Mouse (Mus musculus): ENCODE data around the gene Fabp6. TPM values are rescaled to one million over a fixed set of nuclear protein-coding genes. Genes with fewer than 3 reads are reported as not detected.

Gene Fabp6
- polyA plus RNA-seq, 1 experiment from 2014 or later, result not detected

DNA sequence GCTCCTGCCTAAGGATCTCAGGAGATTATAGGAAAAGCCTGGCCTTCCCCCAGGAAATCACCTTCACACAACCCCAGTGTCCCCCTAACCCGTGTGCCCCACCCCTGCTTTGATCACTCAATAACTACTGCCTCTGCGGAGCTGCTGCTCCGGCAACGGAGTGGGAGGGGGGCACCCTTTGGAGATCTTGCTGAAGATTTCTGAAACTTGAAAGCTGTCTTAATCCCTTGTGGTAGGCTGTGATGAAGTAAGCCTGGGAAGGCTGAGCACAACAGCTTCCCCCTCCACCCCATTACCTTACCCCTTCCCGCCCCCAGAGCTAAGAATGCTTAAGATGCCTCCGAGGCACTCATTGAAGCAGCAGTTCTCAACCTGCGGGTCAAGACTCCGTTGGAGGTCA lies 35.5 kb downstream of the Fabp6 start:
- ATAC-seq (ENCODE audit: insufficient number of reproducible peaks, low FRiP score, low TSS enrichment, low read depth) (no peak), DNase-seq (ENCODE audit: low spot score) (no peak)
- no peak overlapping the region for H3K27ac ChIP-seq (replicated peaks; ENCODE audit: low read depth, low read length)
- peaks cover 7% of the 10 kb centered on the region for H3K4me1 ChIP-seq (ENCODE audit: control insufficient read depth, insufficient read depth, low read length)
- no peak overlapping the region for H3K9ac ChIP-seq (ENCODE audit: low read length)
- no peaks in the 10 kb centered on the region for H3K36me3 ChIP-seq (ENCODE audit: control insufficient read depth, insufficient read depth, low read length)
- WGBS, result 5% methylated on average over 8 of the region's 8 CpGs
- no peak overlapping the region for H3K4me3 ChIP-seq (ENCODE audit: low read depth, low read length)
- no peak overlapping the region for H3K4me2 ChIP-seq (ENCODE audit: low read depth, severe bottlenecking)
- no peaks in the 10 kb centered on the region for H3K27me3 ChIP-seq (ENCODE audit: control insufficient read depth, insufficient read depth, low read length)
- no peaks in the 10 kb centered on the region for H3K9me3 ChIP-seq (ENCODE audit: control insufficient read depth, low read length)

DNA sequence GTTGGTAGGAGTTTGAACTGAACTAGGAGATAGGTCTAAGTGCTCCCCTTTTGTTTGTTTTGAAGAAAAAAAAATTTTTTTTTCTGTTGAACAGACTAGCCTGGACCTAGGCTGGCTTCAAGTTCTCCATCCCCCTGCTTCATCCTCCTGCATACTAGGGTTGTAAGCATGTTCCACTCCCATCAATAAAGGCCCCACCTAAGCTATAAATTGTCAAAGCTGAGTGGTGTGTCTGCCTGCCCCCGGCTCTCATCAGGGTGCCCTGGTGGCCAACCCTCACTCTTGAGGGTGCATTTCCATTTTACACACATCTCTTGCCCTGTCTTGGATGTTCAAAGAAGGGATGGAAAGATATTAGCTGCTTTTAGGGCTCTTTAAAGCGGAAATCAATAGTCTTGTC lies 35.9 kb downstream of the Fabp6 start:
- WGBS, result 8% methylated on average over 2 of the region's 2 CpGs
- DNase-seq (ENCODE audit: low spot score) (no peak), ATAC-seq (ENCODE audit: insufficient number of reproducible peaks, low FRiP score, low TSS enrichment, low read depth) (no peak)
- Histone ChIP-seq H3K27me3 (ENCODE audit: control insufficient read depth, insufficient read depth, low read length) (no peaks in the 10 kb centered on the region), H3K4me1 (ENCODE audit: control insufficient read depth, insufficient read depth, low read length) (peaks cover 7% of the 10 kb centered on the region), H3K9ac (ENCODE audit: low read length) (no peak overlapping the region), H3K4me3 (ENCODE audit: low read depth, low read length) (no peak overlapping the region), H3K4me2 (ENCODE audit: low read depth, severe bottlenecking) (no peak overlapping the region), H3K27ac (replicated peaks; ENCODE audit: low read depth, low read length) (no peak overlapping the region), H3K36me3 (ENCODE audit: control insufficient read depth, insufficient read depth, low read length) (no peaks in the 10 kb centered on the region), H3K9me3 (ENCODE audit: control insufficient read depth, low read length) (no peaks in the 10 kb centered on the region)

DNA sequence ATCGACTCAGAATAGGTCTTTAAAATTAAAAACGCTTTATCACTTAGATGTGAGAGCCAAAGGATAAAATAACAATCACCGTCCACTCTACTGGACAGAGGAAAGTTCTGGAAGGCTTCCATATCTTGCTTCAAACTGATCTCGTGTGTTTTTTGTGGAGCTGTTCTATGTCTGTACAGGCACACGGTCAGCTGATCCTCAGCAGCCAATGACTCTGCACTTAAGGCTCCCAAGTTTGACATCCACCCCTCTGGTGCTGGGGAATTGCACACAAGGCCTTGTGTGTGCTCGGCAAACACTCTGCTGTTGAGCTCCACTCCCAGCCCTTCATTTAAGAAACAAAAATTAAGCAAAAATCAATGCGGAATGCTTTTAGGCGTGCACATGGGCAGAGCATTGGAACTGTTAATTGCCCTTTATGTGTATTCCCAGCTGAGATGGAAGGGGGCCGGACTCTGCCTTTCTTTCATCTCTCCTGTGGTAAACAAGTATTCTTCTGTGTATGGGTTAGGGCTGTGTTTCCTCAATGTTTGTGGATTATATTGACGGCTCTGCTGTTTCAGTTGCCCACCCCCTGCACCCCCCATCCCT lies 37.6 kb downstream of the Fabp6 start:
- no peak for DNase-seq (ENCODE audit: low spot score)
- H3K4me2 ChIP-seq (ENCODE audit: low read depth, severe bottlenecking), result no peak overlapping the region
- H3K36me3 ChIP-seq (ENCODE audit: control insufficient read depth, insufficient read depth, low read length), result no peaks in the 10 kb centered on the region
- ATAC-seq (ENCODE audit: insufficient number of reproducible peaks, low FRiP score, low TSS enrichment, low read depth), result no peak
- no peak overlapping the region for H3K9ac ChIP-seq (ENCODE audit: low read length)
- H3K27me3 ChIP-seq (ENCODE audit: control insufficient read depth, insufficient read depth, low read length), result no peaks in the 10 kb centered on the region
- no peaks in the 10 kb centered on the region for H3K9me3 ChIP-seq (ENCODE audit: control insufficient read depth, low read length)
- 72% methylated on average over 10 of the region's 10 CpGs for WGBS
- H3K4me3 ChIP-seq (ENCODE audit: low read depth, low read length), result no peak overlapping the region
- no peak overlapping the region for H3K27ac ChIP-seq (replicated peaks; ENCODE audit: low read depth, low read length)
- H3K4me1 ChIP-seq (ENCODE audit: control insufficient read depth, insufficient read depth, low read length), result peaks cover 7% of the 10 kb centered on the region

DNA sequence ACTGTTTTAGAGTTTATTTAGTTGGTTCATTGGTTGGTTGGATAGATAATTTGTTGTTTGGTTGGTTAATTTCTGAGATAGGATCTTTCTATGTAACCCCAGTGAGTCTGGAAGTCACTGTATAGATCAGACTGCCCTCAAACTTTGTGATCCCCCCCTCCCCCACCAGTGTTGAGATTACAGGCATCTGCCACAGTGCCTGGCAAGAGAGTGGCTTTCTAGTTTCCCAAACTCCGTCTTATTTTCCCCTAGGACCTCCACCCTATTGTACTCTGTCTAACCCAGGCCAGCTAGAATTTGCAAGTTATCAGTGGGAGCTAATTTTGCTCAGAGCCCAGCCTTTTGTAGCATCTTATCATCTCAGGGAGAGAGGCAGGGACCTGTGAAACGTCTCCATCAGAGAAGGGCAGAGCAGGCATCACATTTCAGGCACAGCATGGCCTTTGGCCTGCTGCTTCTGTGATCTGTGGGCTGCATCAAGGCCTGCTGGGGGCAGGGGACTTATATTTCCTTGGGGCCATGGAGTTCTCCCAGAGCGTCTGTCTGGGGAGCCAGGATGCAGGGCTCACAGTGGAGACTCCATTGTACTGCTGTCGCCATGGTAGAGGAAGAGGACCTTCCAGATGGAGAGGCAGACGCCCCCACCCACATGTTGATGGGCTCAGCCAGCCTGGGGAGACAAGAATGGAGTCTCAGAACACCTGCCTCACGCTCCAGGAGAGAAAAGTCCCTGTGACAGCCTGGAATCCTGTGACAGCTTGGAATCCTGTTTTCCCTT lies 41.6 kb downstream of the Fabp6 start:
- DNase-seq (ENCODE audit: low spot score) (no peak), ATAC-seq (ENCODE audit: insufficient number of reproducible peaks, low FRiP score, low TSS enrichment, low read depth) (no peak)
- Histone ChIP-seq H3K27me3 (ENCODE audit: control insufficient read depth, insufficient read depth, low read length) (no peaks in the 10 kb centered on the region), H3K4me1 (ENCODE audit: control insufficient read depth, insufficient read depth, low read length) (no peaks in the 10 kb centered on the region), H3K4me2 (ENCODE audit: low read depth, severe bottlenecking) (no peak overlapping the region), H3K9me3 (ENCODE audit: control insufficient read depth, low read length) (no peaks in the 10 kb centered on the region), H3K36me3 (ENCODE audit: control insufficient read depth, insufficient read depth, low read length) (peaks cover 6% of the 10 kb centered on the region; the same call in 1 of the 2 replicates), H3K4me3 (ENCODE audit: low read depth, low read length) (no peak overlapping the region), H3K27ac (replicated peaks; ENCODE audit: low read depth, low read length) (no peak overlapping the region), H3K9ac (ENCODE audit: low read length) (no peak overlapping the region)
- WGBS, result 8% methylated on average over 5 of the region's 6 CpGs

DNA sequence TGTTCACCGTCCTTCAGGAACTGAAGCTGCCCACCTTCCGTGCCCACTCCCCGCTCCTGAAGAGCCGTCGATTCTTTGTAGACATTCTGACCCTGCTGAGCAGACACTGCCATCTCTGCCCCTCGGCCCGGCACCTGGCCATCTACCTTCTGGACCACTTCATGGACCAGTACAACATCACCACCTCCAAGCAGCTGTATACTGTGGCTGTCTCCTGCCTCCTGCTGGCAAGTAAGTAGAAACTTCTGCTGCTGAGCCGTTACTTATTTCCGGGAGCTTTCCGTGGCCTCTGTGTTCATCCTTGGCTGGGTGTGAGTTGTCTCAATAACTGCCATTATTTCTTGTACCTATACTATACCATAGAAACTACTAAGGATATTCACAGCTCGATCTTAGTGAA lies 44.8 kb downstream of the Fabp6 start:
- H3K4me3 ChIP-seq (ENCODE audit: low read depth, low read length), result no peak overlapping the region
- H3K27ac ChIP-seq (replicated peaks; ENCODE audit: low read depth, low read length), result no peak overlapping the region
- no peak for ATAC-seq (ENCODE audit: insufficient number of reproducible peaks, low FRiP score, low TSS enrichment, low read depth)
- peaks cover 8% of the 10 kb centered on the region; the same call in 1 of the 2 replicates for H3K36me3 ChIP-seq (ENCODE audit: control insufficient read depth, insufficient read depth, low read length)
- no peak overlapping the region for H3K4me2 ChIP-seq (ENCODE audit: low read depth, severe bottlenecking)
- WGBS, result 90% methylated on average over 11 of the region's 11 CpGs
- peaks cover 5% of the 10 kb centered on the region; the same call in 1 of the 2 replicates for H3K4me1 ChIP-seq (ENCODE audit: control insufficient read depth, insufficient read depth, low read length)
- H3K9ac ChIP-seq (ENCODE audit: low read length), result no peak overlapping the region
- H3K27me3 ChIP-seq (ENCODE audit: control insufficient read depth, insufficient read depth, low read length), result no peaks in the 10 kb centered on the region
- H3K9me3 ChIP-seq (ENCODE audit: control insufficient read depth, low read length), result no peaks in the 10 kb centered on the region
- no peak for DNase-seq (ENCODE audit: low spot score)

DNA sequence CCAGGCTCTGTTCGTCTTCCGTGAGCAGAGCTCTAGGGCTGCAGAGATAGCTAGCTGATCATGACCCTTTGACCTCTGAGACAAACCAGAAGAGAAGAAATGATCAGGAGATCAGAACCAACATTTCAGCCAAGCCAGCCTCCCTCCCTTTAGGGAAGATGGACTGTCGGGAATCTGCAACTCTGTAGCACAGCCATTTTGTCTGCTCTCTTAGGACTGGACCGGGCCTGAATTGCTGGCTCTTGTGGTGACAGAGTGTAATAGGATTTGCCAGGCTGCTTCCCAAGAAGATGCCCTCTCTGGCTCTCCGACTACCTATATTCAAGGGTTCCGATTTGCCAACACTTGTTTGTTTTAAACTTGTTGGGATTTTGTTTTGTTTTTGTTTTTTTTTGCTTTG lies 48.7 kb downstream of the Fabp6 start:
- Histone ChIP-seq H3K4me1 (ENCODE audit: control insufficient read depth, insufficient read depth, low read length) (peaks cover 14% of the 10 kb centered on the region), H3K9ac (ENCODE audit: low read length) (no peak overlapping the region), H3K4me3 (ENCODE audit: low read depth, low read length) (no peak overlapping the region), H3K9me3 (ENCODE audit: control insufficient read depth, low read length) (no peaks in the 10 kb centered on the region), H3K36me3 (ENCODE audit: control insufficient read depth, insufficient read depth, low read length) (peaks cover 5% of the 10 kb centered on the region; the same call in 1 of the 2 replicates), H3K27me3 (ENCODE audit: control insufficient read depth, insufficient read depth, low read length) (no peaks in the 10 kb centered on the region), H3K27ac (replicated peaks; ENCODE audit: low read depth, low read length) (no peak overlapping the region), H3K4me2 (ENCODE audit: low read depth, severe bottlenecking) (no peak overlapping the region)
- ATAC-seq (ENCODE audit: insufficient number of reproducible peaks, low FRiP score, low TSS enrichment, low read depth) (no peak), DNase-seq (ENCODE audit: low spot score) (no peak)
- whole genome bisulfite sequencing, result 78% methylated on average over 6 of the region's 6 CpGs

DNA sequence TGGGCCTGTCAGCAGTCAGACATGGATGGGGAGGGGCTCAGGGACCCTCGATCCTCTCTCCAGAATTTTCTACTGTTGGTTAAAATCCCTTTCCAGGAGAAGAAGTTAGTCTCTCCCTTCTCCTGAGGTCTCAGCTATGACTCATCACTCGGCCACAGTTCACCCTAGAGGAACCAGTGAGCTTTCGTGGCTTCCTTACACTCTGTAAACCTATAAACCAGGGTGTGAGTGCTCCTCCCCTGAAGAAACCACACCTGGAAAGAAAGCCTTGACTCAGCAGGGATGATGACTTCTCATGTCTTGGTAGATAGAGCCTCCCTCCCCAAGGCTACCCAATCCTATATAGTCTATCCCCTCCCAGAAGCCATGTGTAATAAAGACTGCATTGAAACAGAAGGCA lies 49.6 kb downstream of the Fabp6 start:
- DNase-seq (ENCODE audit: low spot score) (no peak), ATAC-seq (ENCODE audit: insufficient number of reproducible peaks, low FRiP score, low TSS enrichment, low read depth) (no peak)
- Histone ChIP-seq H3K27ac (replicated peaks; ENCODE audit: low read depth, low read length) (no peak overlapping the region), H3K36me3 (ENCODE audit: control insufficient read depth, insufficient read depth, low read length) (0 out of 2 replicates have a peak, but pooled peaks cover 2% of the 10 kb centered on the region), H3K4me2 (ENCODE audit: low read depth, severe bottlenecking) (no peak overlapping the region), H3K4me3 (ENCODE audit: low read depth, low read length) (no peak overlapping the region), H3K4me1 (ENCODE audit: control insufficient read depth, insufficient read depth, low read length) (peaks cover 14% of the 10 kb centered on the region), H3K27me3 (ENCODE audit: control insufficient read depth, insufficient read depth, low read length) (no peaks in the 10 kb centered on the region), H3K9ac (ENCODE audit: low read length) (no peak overlapping the region), H3K9me3 (ENCODE audit: control insufficient read depth, low read length) (no peaks in the 10 kb centered on the region)
- WGBS, result 85% methylated on average over 3 of the region's 3 CpGs

DNA sequence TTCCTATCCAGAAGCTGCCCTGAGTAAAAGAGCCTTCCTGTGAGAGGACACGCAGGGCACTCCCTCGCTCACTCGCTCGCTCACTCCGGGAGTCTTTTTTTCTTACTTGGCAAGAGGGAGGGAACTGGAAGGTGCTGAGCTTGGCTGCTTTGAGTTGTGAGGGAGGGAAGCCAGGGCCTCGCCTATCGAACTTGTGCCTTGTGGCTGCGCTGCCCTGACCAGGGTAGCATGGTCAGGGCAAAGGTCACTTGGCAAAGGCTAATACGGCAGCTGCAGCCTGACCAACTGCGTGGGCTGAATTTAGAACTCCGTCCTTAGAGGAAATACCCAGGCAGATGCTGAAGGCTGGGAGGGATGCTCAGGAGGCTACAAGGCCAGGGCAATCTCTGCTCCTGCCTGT lies 51.6 kb downstream of the Fabp6 start:
- ATAC-seq (ENCODE audit: insufficient number of reproducible peaks, low FRiP score, low TSS enrichment, low read depth) (no peak), DNase-seq (ENCODE audit: low spot score) (no peak)
- Histone ChIP-seq H3K9me3 (ENCODE audit: control insufficient read depth, low read length) (no peaks in the 10 kb centered on the region), H3K4me2 (ENCODE audit: low read depth, severe bottlenecking) (no peak overlapping the region), H3K27ac (replicated peaks; ENCODE audit: low read depth, low read length) (no peak overlapping the region), H3K9ac (ENCODE audit: low read length) (0 out of 2 replicates have a peak overlapping the region, but pooled peaks have one; percentile 27), H3K4me3 (ENCODE audit: low read depth, low read length) (no peak overlapping the region), H3K36me3 (ENCODE audit: control insufficient read depth, insufficient read depth, low read length) (0 out of 2 replicates have a peak, but pooled peaks cover 2% of the 10 kb centered on the region), H3K27me3 (ENCODE audit: control insufficient read depth, insufficient read depth, low read length) (no peaks in the 10 kb centered on the region), H3K4me1 (ENCODE audit: control insufficient read depth, insufficient read depth, low read length) (peaks cover 14% of the 10 kb centered on the region)
- 55% methylated on average over 11 of the region's 11 CpGs for WGBS

All from limb, embryonic 11.5 days (tissue).